Mouse (Mus musculus) MEL (cell line): ENCODE measurements around the gene Bcl3.

ENCODE experiments used
- CHD2 ChIP-seq: IDR thresholded peaks from 2 replicates; pipeline ENCODE4 v1.6.1; 2011; ENCODE audit warnings: low read length, improper control_type of control experiment
- E2F4 ChIP-seq: IDR thresholded peaks from 2 replicates; pipeline ENCODE4 v1.6.1; 2011; ENCODE audit warnings: low read depth, low read length, improper control_type of control experiment, borderline replicate concordance
- EP300 ChIP-seq, 2 experiments: IDR thresholded peaks; 2 replicates each; pipeline ENCODE4 v1.6.1; 2011; ENCODE audit warnings: improper control_type of control experiment in 2 of 2, low read length in 2 of 2, low read depth in 1 of 2, mild to moderate bottlenecking in 1 of 2
- MAX ChIP-seq: IDR thresholded peaks from 2 replicates; pipeline ENCODE4 v1.6.1; 2011; ENCODE audit warnings: low read length, improper control_type of control experiment
- MAZ ChIP-seq: IDR thresholded peaks from 2 replicates; pipeline ENCODE4 v1.6.1; 2012; ENCODE audit warnings: low read depth, mild to moderate bottlenecking, inconsistent platforms, low read length, improper control_type of control experiment
- MEF2A ChIP-seq: IDR thresholded peaks from 2 replicates; pipeline ENCODE4 v1.6.1; 2014; ENCODE audit warnings: low read depth, mild to moderate bottlenecking, inconsistent platforms, low read length, improper control_type of control experiment; ENCODE audit not compliant: poor library complexity, insufficient replicate concordance, severe bottlenecking; ENCODE audit errors: extremely low read depth
- MYC ChIP-seq: IDR thresholded peaks from 2 replicates; pipeline ENCODE4 v1.6.1; 2011; ENCODE audit warnings: low read depth, mild to moderate bottlenecking, low read length, improper control_type of control experiment, moderate library complexity
- POLR2A ChIP-seq, 2 experiments: IDR thresholded peaks; 2 replicates each; pipeline ENCODE4 v1.6.1; 2011 to 2012; ENCODE audit warnings: low read length in 2 of 2, mild to moderate bottlenecking in 2 of 2, control low read depth in 1 of 2, improper control_type of control experiment in 1 of 2, low read depth in 1 of 2, moderate library complexity in 1 of 2; ENCODE audit not compliant: control insufficient read depth in 1 of 2, insufficient read depth in 1 of 2, poor library complexity in 1 of 2
- USF2 ChIP-seq, 2 experiments: IDR thresholded peaks; 2 replicates each; pipeline ENCODE4 v1.6.1; 2011 to 2012; ENCODE audit warnings: improper control_type of control experiment in 2 of 2, low read length in 2 of 2, borderline replicate concordance in 1 of 2, inconsistent platforms in 1 of 2, low read depth in 1 of 2, mild to moderate bottlenecking in 1 of 2; ENCODE audit not compliant: insufficient read depth in 1 of 2
- ZC3H11A ChIP-seq: IDR thresholded peaks from 2 replicates; pipeline ENCODE4 v1.6.1; 2012; ENCODE audit warnings: low read depth, mild to moderate bottlenecking, inconsistent platforms, low read length, improper control_type of control experiment
- ZKSCAN1 ChIP-seq: IDR thresholded peaks from 2 replicates; pipeline ENCODE4 v1.6.1; 2012; ENCODE audit warnings: low read depth, mild to moderate bottlenecking, inconsistent platforms, low read length, improper control_type of control experiment, moderate library complexity

GRCm38 (mm10) chr7:19840371-19840770, 17.8 kb upstream of the Bcl3 start:
- no peak for TF ChIP-seq MAZ
- no peak for TF ChIP-seq POLR2A (IDR thresholded peaks at IDR 0.05; ENCODE audit: control insufficient read depth in 1 of 2, insufficient read depth in 1 of 2, low read depth in 1 of 2, low read length in 2 of 2, poor library complexity in 1 of 2)
- no peak for TF ChIP-seq EP300 (IDR thresholded peaks at IDR 0.05; ENCODE audit: low read depth in 1 of 2, low read length in 2 of 2)
- no peak for TF ChIP-seq ZKSCAN1
- no peak for TF ChIP-seq USF2 (IDR thresholded peaks at IDR 0.05; ENCODE audit: borderline replicate concordance in 1 of 2, insufficient read depth in 1 of 2, low read depth in 1 of 2, low read length in 2 of 2)
- TF ChIP-seq MAX: no peak
- TF ChIP-seq CHD2: no peak
- TF ChIP-seq MEF2A: no peak
- TF ChIP-seq E2F4: no peak
- TF ChIP-seq MYC: no peak
- no peak for TF ChIP-seq ZC3H11A
